Mouse (Mus musculus) kidney, embryonic 15.5 days (tissue): ENCODE data around the gene Mdfi. TPM values are rescaled to one million over a fixed set of nuclear protein-coding genes. Genes with fewer than 3 reads are reported as not detected.
A peak's percentile ranks its signal among the peaks of the same experiment; 100 is the strongest.

Experiments used
- ATAC-seq: fragments of 200-750 bp; cut with Nextera tagmentation; replicated peaks from 2 replicates; pipeline ENCODE4 v1.8.0; 2017; ENCODE audit warnings: moderate TSS enrichment; ENCODE audit not compliant: low FRiP score
- H3K27ac ChIP-seq: fragments of 300-500 bp; sonication (generic); 2 replicates; pipeline ENCODE4 v1.5.1; 2015; ENCODE audit warnings: mild to moderate bottlenecking, inconsistent platforms
- H3K27me3 ChIP-seq: fragments of 300-500 bp; sonication (generic); 2 replicates; pipeline ENCODE4 v1.6.1; 2015; ENCODE audit warnings: inconsistent platforms
- H3K36me3 ChIP-seq: fragments of 300-500 bp; sonication (generic); 2 replicates; pipeline ENCODE4 v1.6.1; 2015; ENCODE audit warnings: inconsistent platforms
- H3K4me1 ChIP-seq: fragments of 300-500 bp; sonication (generic); 2 replicates; pipeline ENCODE4 v1.6.1; 2015; ENCODE audit warnings: inconsistent platforms
- H3K4me2 ChIP-seq: fragments of 300-500 bp; sonication (generic); 2 replicates; pipeline ENCODE4 v1.6.1; 2015; ENCODE audit warnings: moderate library complexity, mild to moderate bottlenecking, inconsistent platforms
- H3K4me3 ChIP-seq: fragments of 300-500 bp; sonication (generic); replicated peaks from 2 replicates; pipeline ENCODE4 v1.5.1; 2015; ENCODE audit warnings: mild to moderate bottlenecking, inconsistent platforms
- H3K9ac ChIP-seq: fragments of 300-500 bp; sonication (generic); 2 replicates; pipeline ENCODE4 v1.6.1; 2015; ENCODE audit warnings: mild to moderate bottlenecking, inconsistent platforms
- H3K9me3 ChIP-seq: fragments of 300-500 bp; sonication (generic); replicated peaks from 2 replicates; pipeline ENCODE4 v1.6.1; 2016; ENCODE audit warnings: inconsistent platforms
- WGBS: fragments of 180-500 bp; shearing (Covaris S2); methylation state at CpG from one replicate; pipeline ENCODE4 v1.1.7; 2015; ENCODE audit warnings: mixed read lengths; 5-methylcytosine and 5-hydroxymethylcytosine counted together
- polyA plus RNA-seq: library from polyadenylated mRNA; unstranded; fragments of >200 nt; fragmentation: Nextera tagmentation; extraction: Ambion mirVana; gene quantifications from 2 replicates; pipeline ENCODE4 v1.2.1, GENCODE M21; 2015

The Mdfi gene
- polyA plus RNA-seq, 1 experiment from 2014 or later = 12.6 TPM

DNA sequence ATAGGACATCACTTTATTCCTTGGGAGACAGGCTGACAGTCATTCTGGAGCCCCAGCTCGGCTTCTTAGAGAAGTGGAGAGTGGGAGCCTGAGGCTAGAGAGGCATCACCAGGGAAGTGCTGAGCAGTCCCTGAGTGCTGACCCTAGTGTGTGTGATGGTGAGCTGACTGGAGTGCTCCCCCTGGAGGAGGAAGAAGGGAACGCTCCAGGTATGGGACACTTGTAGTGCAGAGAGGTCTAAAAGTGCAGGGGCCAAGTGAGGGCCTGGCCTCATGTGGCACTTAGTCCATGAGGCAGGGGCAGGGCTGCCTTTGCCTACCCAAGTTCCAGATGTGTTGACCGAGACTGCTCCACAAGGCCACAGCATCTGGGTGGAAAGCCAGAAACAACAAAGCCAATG is 39.0 kb downstream of the Mdfi start:
- Histone ChIP-seq H3K27ac (no peak overlapping the region), H3K27me3 (peaks cover 4% of the 10 kb centered on the region; the same call in 1 of the 2 replicates), H3K4me2 (no peak overlapping the region), H3K9ac (no peak overlapping the region), H3K36me3 (no peaks in the 10 kb centered on the region), H3K4me1 (peaks cover 36% of the 10 kb centered on the region), H3K9me3 (no peaks in the 10 kb centered on the region), H3K4me3 (no peak overlapping the region)
- 52% methylated on average over 3 of the region's 3 CpGs for WGBS
- ATAC-seq = 0 out of 2 replicates have a peak, but pooled peaks have one; percentile 23

DNA sequence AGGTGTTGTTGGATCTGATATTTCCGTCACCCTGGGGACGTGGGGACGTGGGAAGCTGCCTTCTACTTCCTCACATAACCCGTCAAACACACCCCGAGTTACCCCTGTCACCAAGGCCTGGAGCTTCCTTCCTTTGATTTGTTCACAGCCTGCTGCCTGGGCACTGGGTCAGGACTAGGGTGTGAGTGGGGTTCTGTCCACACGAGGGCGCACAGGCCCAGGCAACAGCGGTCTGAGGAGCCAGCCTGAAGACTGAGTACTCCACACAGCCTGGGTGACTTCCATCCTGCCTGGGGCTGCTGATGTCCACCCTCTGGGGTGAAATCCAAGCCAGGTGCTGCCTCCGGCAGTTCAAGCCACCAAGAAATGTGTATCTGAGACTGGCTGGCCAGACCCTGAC is 41.1 kb downstream of the Mdfi start:
- Histone ChIP-seq H3K27ac (no peak overlapping the region), H3K36me3 (no peaks in the 10 kb centered on the region), H3K9me3 (no peaks in the 10 kb centered on the region), H3K4me2 (no peak overlapping the region), H3K4me3 (no peak overlapping the region), H3K4me1 (peaks cover 43% of the 10 kb centered on the region), H3K9ac (no peak overlapping the region), H3K27me3 (no peaks in the 10 kb centered on the region; the same call in 1 of the 2 replicates)
- peak; percentile 79 for ATAC-seq
- 9% methylated on average over 9 of the region's 9 CpGs for WGBS

DNA sequence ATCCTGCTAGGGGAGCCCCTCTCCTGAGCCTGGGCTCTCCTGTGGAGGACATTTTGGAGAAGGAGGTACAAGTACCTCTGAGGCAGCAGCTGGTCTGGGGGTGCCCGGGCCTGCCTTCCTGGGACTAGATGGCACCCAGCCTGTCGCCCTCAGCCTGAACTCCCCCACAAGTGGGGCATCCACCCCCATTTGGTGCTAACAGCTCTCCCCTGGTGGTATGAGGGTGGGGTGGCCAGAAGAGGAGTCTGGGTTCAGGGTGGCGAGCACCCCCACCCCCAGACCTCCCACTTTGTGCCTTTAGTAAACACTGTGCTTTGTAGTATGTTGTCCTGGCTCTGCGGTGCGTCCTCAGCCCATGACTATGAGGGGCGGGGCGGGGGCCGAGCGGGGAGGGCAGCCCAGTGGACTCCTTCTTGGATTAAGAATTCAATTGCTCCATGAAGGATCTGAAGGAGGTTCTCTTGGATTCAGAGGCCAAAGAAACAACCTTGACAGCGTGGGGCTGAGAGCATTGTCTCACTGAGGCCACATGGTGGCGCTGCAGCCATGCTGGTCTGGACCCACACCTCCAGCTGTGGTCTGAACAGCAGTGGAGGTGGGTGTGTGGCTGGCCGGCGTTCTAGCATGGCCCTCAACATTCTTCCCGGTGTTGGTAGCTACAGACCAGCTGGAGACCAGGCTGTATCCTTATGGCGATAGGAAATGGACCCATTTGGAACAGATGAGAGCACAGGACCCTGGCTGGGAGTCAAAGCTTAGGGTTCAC is 42.2 kb downstream of the Mdfi start:
- H3K9me3 ChIP-seq = no peaks in the 10 kb centered on the region
- H3K27ac ChIP-seq = no peak overlapping the region
- no peaks in the 10 kb centered on the region; the same call in 1 of the 2 replicates for H3K27me3 ChIP-seq
- no peak overlapping the region for H3K4me3 ChIP-seq
- no peak overlapping the region for H3K4me2 ChIP-seq
- ATAC-seq = peak; percentile 27; the same call in 1 of the 2 replicates
- WGBS = 23% methylated on average over 15 of the region's 15 CpGs
- no peaks in the 10 kb centered on the region for H3K36me3 ChIP-seq
- 0 out of 2 replicates have a peak overlapping the region, but pooled peaks have one; percentile 5 for H3K9ac ChIP-seq
- H3K4me1 ChIP-seq = peaks cover 54% of the 10 kb centered on the region

DNA sequence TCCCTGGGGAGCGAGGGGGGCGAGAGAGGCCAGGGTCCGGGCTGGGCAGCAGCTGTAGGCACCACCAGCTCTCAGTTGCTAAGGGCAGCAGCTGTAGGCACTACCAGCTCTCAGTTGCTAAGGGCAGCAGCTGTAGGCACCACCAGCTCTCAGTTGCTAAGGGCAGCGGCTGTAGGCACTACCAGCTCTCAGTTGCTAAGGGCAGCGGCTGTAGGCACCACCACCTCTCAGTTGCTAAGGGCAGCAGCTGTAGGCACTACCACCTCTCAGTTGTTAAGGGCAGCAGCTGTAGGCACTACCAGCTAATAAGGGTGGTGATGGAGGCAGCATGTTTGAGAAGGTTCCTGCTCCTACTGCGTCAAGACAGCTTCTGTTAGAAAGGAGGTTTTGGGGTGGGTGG is 45.5 kb downstream of the Mdfi start:
- Histone ChIP-seq H3K4me3 (no peak overlapping the region), H3K9me3 (no peaks in the 10 kb centered on the region), H3K27me3 (no peaks in the 10 kb centered on the region; the same call in 1 of the 2 replicates), H3K4me2 (no peak overlapping the region), H3K27ac (no peak overlapping the region), H3K36me3 (no peaks in the 10 kb centered on the region), H3K9ac (no peak overlapping the region), H3K4me1 (peaks cover 42% of the 10 kb centered on the region)
- 74% methylated on average over 6 of the region's 6 CpGs for WGBS
- no peak for ATAC-seq

DNA sequence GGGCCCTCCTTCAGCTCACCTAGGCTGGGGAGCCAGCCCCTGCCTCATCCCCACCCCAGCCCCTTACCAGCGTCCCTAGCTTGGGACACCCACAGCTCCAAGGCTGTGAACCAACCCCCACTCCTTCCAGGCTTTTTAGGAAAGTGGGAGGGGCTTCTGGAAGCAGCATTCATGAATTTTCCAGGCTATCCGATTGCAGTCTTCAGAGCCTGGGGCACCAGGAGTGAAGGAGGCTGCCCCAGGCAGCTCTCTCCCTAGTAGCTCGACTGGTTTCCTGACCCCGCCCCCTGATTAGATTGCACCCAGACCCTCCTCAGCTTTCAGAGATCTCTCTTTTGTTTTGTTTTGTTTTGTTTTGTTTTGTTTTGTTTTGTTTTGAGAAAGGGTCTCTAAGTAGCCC is 46.2 kb downstream of the Mdfi start:
- no peak overlapping the region for H3K4me3 ChIP-seq
- H3K27me3 ChIP-seq = no peaks in the 10 kb centered on the region; the same call in 1 of the 2 replicates
- H3K27ac ChIP-seq = no peak overlapping the region
- H3K4me2 ChIP-seq = peak overlapping the region; percentile 14; the same call in 1 of the 2 replicates
- no peaks in the 10 kb centered on the region for H3K9me3 ChIP-seq
- peak; percentile 41 for ATAC-seq
- H3K9ac ChIP-seq = 0 out of 2 replicates have a peak overlapping the region, but pooled peaks have one; percentile 11
- 6% methylated on average over 4 of the region's 4 CpGs for WGBS
- H3K4me1 ChIP-seq = peaks cover 36% of the 10 kb centered on the region
- H3K36me3 ChIP-seq = no peaks in the 10 kb centered on the region

DNA sequence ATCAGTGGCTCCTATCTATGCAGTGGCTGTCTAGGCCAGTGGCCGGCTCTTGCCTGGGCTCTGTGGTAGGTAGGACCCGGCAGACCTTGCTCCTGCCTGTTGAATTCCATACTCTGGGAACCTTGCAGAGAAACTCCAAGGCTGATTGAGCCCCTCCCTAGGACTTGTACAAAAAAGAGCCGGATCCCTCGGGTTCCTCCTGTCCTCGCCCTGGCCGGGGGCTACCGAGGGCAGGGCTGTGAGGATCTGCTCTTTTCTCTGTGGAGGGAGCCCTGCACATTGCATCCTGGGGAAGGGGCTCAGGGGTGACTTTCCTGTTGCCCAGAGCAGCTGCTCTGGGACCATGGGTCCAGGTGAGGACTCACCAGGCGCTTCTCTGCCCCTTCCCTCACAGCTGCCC is 46.9 kb downstream of the Mdfi start:
- Histone ChIP-seq H3K4me1 (peaks cover 31% of the 10 kb centered on the region), H3K27ac (no peak overlapping the region), H3K4me2 (no peak overlapping the region), H3K9ac (no peak overlapping the region), H3K9me3 (no peaks in the 10 kb centered on the region), H3K36me3 (no peaks in the 10 kb centered on the region), H3K4me3 (no peak overlapping the region), H3K27me3 (no peaks in the 10 kb centered on the region; the same call in 1 of the 2 replicates)
- 40% methylated on average over 8 of the region's 8 CpGs for WGBS
- no peak for ATAC-seq

DNA sequence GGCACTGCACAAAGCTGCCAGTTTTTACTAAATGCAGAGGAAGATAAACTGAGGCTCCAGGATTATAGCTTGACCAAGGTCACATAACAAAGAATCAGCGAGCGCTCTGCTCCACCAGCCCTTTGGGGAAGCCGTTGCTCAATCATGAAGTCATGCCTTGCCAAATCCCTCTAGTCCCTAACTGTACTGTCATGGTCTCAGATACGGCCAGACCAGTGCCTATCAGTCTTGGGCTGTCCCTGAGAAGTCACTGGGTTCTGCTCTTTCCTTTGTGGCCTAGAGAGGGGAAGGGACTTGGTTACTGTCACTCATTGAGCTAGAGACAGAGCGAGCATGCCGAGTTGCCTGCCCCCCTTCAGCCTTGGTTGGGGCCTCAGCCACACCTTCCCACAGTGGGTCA is 50.1 kb downstream of the Mdfi start:
- no peak overlapping the region for H3K27ac ChIP-seq
- ATAC-seq = no peak
- no peaks in the 10 kb centered on the region for H3K27me3 ChIP-seq
- H3K9ac ChIP-seq = no peak overlapping the region
- H3K4me2 ChIP-seq = no peak overlapping the region
- no peaks in the 10 kb centered on the region for H3K36me3 ChIP-seq
- 90% methylated on average over 6 of the region's 6 CpGs for WGBS
- H3K4me1 ChIP-seq = peaks cover 21% of the 10 kb centered on the region
- H3K9me3 ChIP-seq = no peaks in the 10 kb centered on the region
- no peak overlapping the region for H3K4me3 ChIP-seq

DNA sequence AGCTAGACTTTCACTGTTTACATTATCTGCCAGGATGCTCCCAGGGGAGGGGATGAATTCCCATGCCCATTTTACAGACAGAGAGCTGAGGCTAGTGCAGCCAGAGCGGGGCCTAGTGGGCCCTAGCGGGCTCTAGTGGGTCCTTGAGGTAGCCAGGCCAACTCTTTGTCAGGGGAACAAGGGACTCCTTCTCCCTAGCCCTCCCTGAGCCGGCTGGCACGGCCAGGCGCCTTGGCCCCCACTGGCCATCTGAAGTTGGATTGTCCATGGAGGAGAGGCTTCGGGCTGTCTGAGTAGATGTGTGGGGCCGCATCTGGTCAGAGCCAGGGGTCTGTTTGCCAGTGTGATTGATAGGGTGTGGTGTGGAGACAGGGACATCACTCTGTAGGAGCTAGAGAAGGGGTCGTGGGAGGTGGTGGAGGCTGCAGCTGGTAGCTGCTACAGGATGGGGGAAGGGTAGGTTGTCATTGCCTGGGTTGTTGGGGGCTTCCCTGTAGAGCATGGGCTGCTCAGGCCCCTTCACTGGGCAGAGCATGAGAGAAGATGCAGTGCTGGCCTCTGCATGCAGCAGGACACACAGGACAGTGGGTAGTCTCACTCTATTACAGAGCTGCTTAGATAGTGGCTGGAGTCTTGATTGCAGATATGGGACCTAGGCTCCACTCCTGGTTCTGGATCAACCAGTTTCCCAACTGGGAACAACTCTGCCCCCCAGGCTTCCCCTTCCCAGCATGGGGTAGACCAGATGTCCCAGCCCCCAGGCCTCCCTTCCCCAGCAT is 50.9 kb downstream of the Mdfi start:
- H3K4me1 ChIP-seq = peaks cover 17% of the 10 kb centered on the region
- WGBS = 80% methylated on average over 8 of the region's 8 CpGs
- H3K27me3 ChIP-seq = no peaks in the 10 kb centered on the region
- H3K4me3 ChIP-seq = no peak overlapping the region
- no peak for ATAC-seq
- H3K9ac ChIP-seq = no peak overlapping the region
- H3K9me3 ChIP-seq = no peaks in the 10 kb centered on the region
- no peak overlapping the region for H3K27ac ChIP-seq
- H3K36me3 ChIP-seq = no peaks in the 10 kb centered on the region
- H3K4me2 ChIP-seq = no peak overlapping the region

DNA sequence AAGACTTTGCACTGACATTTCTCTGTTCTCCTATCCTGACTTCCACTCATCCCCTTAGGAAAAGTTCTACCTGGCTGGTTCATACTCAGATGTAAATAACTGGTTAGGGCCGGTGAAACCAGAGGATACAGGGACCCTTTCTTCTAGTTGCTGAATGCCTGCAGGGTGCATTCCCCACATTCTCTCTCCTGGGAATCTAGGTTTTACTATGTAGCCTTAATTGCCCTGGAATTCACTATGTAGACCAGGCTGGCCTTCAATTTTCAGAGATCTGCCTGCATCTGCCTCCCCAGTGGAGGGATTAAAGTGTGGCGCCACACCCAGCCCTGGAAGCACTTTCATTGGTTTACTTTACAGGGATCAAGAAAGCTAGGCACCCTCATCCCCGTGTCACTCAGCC is 52.0 kb downstream of the Mdfi start:
- H3K27ac ChIP-seq = no peak overlapping the region
- H3K36me3 ChIP-seq = no peaks in the 10 kb centered on the region
- 79% methylated on average over 3 of the region's 3 CpGs for whole genome bisulfite sequencing
- H3K4me3 ChIP-seq = no peak overlapping the region
- peaks cover 6% of the 10 kb centered on the region for H3K4me1 ChIP-seq
- ATAC-seq = no peak
- no peaks in the 10 kb centered on the region for H3K27me3 ChIP-seq
- H3K9ac ChIP-seq = no peak overlapping the region
- no peak overlapping the region for H3K4me2 ChIP-seq
- H3K9me3 ChIP-seq = no peaks in the 10 kb centered on the region

DNA sequence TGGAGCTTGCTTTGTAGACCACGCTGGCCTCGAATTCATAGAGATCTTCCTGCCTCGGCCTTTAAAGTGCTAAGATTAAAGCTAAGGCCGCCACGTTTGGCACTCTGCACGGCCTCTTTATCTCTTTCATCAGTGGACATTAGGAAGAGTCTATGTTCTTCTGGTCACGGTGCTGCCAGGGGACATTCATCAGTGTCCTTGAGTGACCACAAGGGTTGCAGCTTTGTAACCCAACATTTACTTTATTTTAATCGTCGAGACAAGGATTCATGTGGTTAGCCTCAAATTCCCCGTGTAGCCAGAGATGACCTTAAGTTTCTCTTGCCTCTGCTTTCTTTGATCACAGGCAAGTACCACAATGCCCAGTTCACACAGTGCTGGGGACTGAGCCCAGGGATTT is 54.0 kb downstream of the Mdfi start:
- H3K36me3 ChIP-seq = no peaks in the 10 kb centered on the region
- no peaks in the 10 kb centered on the region for H3K9me3 ChIP-seq
- no peak overlapping the region for H3K4me3 ChIP-seq
- no peaks in the 10 kb centered on the region for H3K27me3 ChIP-seq
- H3K4me2 ChIP-seq = no peak overlapping the region
- ATAC-seq = no peak
- H3K4me1 ChIP-seq = 0 out of 2 replicates have a peak, but pooled peaks cover 4% of the 10 kb centered on the region
- WGBS = 82% methylated on average over 10 of the region's 10 CpGs
- no peak overlapping the region for H3K27ac ChIP-seq
- H3K9ac ChIP-seq = no peak overlapping the region

DNA sequence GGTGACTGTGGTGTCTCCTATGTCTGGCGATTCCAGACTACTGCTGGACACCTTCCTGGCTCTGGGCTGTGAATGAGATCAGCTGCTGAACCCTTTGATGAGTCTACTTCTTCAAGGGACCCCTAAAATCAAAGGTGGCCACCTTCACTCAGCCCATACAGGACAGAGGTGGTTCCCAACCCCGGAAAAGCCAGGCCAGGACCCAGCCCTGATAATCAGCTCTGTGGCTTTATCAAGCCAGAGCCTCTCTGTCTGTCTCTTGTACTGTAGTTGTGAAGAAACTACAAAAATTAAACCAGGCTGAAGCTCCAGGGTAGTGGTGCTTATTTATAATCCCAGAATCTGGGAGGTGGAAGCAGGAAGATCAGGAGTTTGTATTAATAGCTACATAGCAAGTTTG is 57.4 kb downstream of the Mdfi start:
- H3K4me2 ChIP-seq = no peak overlapping the region
- no peak overlapping the region for H3K27ac ChIP-seq
- WGBS = 47% methylated on average over 2 of the region's 2 CpGs
- peaks cover 8% of the 10 kb centered on the region for H3K4me1 ChIP-seq
- no peaks in the 10 kb centered on the region for H3K27me3 ChIP-seq
- H3K36me3 ChIP-seq = no peaks in the 10 kb centered on the region
- no peak overlapping the region for H3K9ac ChIP-seq
- no peak overlapping the region for H3K4me3 ChIP-seq
- ATAC-seq = no peak
- 0 out of 2 replicates have a peak, but pooled peaks cover 6% of the 10 kb centered on the region for H3K9me3 ChIP-seq

DNA sequence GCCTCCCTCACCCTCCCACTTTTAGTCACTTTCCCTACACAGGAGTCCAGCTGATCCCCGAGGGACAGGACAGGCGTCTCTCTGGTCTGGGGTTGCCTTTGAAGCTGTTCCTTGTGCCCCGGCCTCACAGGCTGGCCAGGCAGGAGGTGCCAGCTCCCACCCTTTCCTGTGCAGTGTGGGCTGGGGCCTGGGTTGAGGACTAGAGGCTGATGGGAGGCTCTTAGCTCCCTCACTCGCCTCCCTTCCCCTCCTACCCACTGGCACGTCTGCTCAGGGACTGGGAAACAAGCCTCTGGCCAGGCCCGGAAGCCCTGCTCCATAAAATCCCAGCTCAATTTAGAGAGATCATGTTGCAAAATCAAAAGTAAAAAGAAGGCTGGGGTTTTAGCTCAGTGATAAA is 60.9 kb downstream of the Mdfi start:
- H3K27me3 ChIP-seq = no peaks in the 10 kb centered on the region

More for the DNA sequence above, 60.9 kb downstream of the Mdfi start:
- Histone ChIP-seq H3K4me1 (peaks cover 15% of the 10 kb centered on the region), H3K9ac (no peak overlapping the region), H3K36me3 (no peaks in the 10 kb centered on the region), H3K27ac (peak overlapping the region; percentile 45; the same call in 1 of the 2 replicates), H3K4me2 (no peak overlapping the region), H3K4me3 (no peak overlapping the region), H3K9me3 (0 out of 2 replicates have a peak, but pooled peaks cover 7% of the 10 kb centered on the region)
- ATAC-seq = peak; percentile 56
- 19% methylated on average over 6 of the region's 6 CpGs for WGBS
